Mouse (Mus musculus) embryonic facial prominence, embryonic 14.5 days (tissue): ENCODE results near the gene Spata1. TPM values are rescaled to one million over a fixed set of nuclear protein-coding genes. Genes with fewer than 3 reads are reported as not detected.

Experiments used
- ATAC-seq: fragments of 200-750 bp; cut with Nextera tagmentation; 2 replicates; pipeline ENCODE4 v1.8.0; 2017; ENCODE audit warnings: low read depth, moderate number of reproducible peaks, moderate TSS enrichment
- DNase-seq: peaks from one replicate; pipeline ENCODE4 v3.0.0-alpha.2; 2015; ENCODE audit warnings: low spot score
- H3K27ac ChIP-seq: fragments of 300-500 bp; sonication (generic); replicated peaks from 2 replicates; pipeline ENCODE4 v1.5.1; 2014; ENCODE audit warnings: low read depth, mild to moderate bottlenecking, low read length, moderate library complexity
- H3K27me3 ChIP-seq: fragments of 300-500 bp; sonication (generic); replicated peaks from 2 replicates; pipeline ENCODE4 v1.6.1; 2014; ENCODE audit warnings: low read length; ENCODE audit not compliant: control insufficient read depth, insufficient read depth
- H3K36me3 ChIP-seq: fragments of 300-500 bp; sonication (generic); 2 replicates; pipeline ENCODE4 v1.6.1; 2014; ENCODE audit warnings: low read length, mixed read lengths; ENCODE audit not compliant: control insufficient read depth, insufficient read depth
- H3K4me1 ChIP-seq: fragments of 300-500 bp; sonication (generic); 2 replicates; pipeline ENCODE4 v1.6.1; 2014; ENCODE audit warnings: antibody characterized with exemption, low read length; ENCODE audit not compliant: control insufficient read depth, insufficient read depth
- H3K4me2 ChIP-seq: fragments of 300-500 bp; sonication (generic); 2 replicates; pipeline ENCODE4 v1.6.1; 2014; ENCODE audit warnings: low read depth, mild to moderate bottlenecking, low read length, moderate library complexity, mixed read lengths
- H3K4me3 ChIP-seq: fragments of 300-500 bp; sonication (generic); 2 replicates; pipeline ENCODE4 v1.5.1; 2014; ENCODE audit warnings: low read depth, mild to moderate bottlenecking, low read length
- H3K9ac ChIP-seq: fragments of 300-500 bp; sonication (generic); 2 replicates; pipeline ENCODE4 v1.6.1; 2014; ENCODE audit warnings: low read depth, mild to moderate bottlenecking, low read length, moderate library complexity, mixed read lengths
- H3K9me3 ChIP-seq: fragments of 300-500 bp; sonication (generic); 2 replicates; pipeline ENCODE4 v1.6.1; 2016; ENCODE audit warnings: low read length; ENCODE audit not compliant: control insufficient read depth
- WGBS: fragments of 180-500 bp; shearing (Covaris S2); extraction: QIAGEN DNeasy Blood & Tissue Kit; methylation state at CpG from one replicate; pipeline ENCODE4 v1.1.7; 2014; 5-methylcytosine and 5-hydroxymethylcytosine counted together
- polyA plus RNA-seq: library from polyadenylated mRNA; unstranded; fragments of >200 nt; fragmentation: Nextera tagmentation; extraction: Ambion mirVana; gene quantifications from 2 replicates; pipeline ENCODE4 v1.2.1, GENCODE M21; 2014

Gene Spata1
- polyA plus RNA-seq, 1 experiment from 2014 or later, result 6.0 TPM

DNA sequence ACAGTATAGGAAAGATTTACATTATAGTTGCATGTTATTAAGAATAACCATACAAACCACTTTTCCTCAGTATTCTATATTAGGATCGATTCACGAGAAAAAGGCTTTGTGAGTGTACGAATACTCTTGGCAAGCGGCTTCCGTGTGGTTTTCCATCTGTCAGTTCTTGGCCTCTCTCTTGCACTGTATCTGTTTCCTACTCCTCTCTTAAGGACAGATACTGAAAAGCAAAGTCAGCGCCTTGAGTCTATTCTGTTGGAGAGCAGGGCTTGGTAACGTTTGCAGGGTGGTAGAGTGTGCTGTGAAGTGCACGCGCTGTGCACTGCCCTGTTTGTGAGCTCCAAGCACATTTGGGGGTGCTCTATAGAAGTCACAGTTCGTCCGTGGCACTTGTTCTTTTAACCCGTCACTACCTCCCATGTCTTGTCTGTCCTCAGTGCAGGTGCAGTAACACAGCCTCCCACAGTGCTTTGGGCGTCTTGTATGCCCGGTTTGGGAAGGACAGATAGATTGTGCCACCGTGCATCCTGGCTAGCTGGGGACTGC lies 79.5 kb downstream of the Spata1 start:
- Histone ChIP-seq H3K4me1 (no peaks in the 10 kb centered on the region), H3K4me3 (no peak overlapping the region), H3K4me2 (no peak overlapping the region), H3K9ac (no peak overlapping the region), H3K27ac (no peak overlapping the region), H3K27me3 (no peaks in the 10 kb centered on the region), H3K9me3 (no peaks in the 10 kb centered on the region), H3K36me3 (peaks cover 48% of the 10 kb centered on the region)
- 90% methylated on average over 15 of the region's 15 CpGs for WGBS
- no peak for ATAC-seq
- no peak for DNase-seq

DNA sequence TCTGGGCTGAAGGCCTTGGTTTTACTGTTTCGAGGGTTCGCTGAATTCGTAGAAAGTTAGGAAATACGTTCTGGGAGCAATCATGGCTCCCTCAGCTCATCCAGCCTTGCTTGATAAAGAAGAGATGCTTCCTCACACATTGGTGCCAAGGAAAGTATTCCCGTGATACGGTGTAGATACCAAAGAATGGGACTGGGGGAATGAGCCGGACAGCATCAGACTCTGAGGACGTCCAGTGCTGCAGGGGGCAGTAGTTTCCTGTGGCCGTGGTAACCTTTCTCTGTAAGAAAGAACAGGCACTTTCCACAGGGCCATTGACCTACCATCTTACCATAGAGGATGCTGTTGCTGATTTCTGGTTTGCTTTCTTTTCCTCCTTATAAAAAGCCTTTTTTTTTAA lies 80.0 kb downstream of the Spata1 start:
- ATAC-seq (no peak), DNase-seq (no peak)
- Histone ChIP-seq H3K36me3 (peaks cover 48% of the 10 kb centered on the region), H3K9me3 (no peaks in the 10 kb centered on the region), H3K27me3 (no peaks in the 10 kb centered on the region), H3K4me1 (no peaks in the 10 kb centered on the region), H3K9ac (no peak overlapping the region), H3K4me2 (no peak overlapping the region), H3K4me3 (no peak overlapping the region), H3K27ac (no peak overlapping the region)
- WGBS, result 90% methylated on average over 9 of the region's 9 CpGs

DNA sequence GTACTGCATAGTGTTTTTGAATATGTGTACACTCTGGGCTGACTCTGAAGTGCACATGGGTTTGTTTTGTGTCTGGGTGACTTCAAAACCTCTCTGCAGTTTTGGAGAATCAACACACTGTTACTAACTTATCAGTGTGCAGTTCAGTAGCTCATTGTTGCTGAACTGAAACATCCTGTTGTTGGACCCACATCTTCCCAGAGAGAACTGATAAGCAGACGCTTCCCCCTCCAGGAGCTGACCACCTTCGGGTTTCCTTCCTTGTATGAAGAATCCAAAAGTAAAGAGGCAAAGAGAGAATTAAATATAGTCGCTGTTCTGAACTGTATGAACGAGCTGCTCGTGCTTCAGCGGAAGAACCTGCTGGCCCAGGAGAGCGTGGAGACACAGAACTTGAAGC lies 80.7 kb downstream of the Spata1 start:
- H3K9ac ChIP-seq, result no peak overlapping the region
- WGBS, result 91% methylated on average over 7 of the region's 7 CpGs
- H3K27me3 ChIP-seq, result no peaks in the 10 kb centered on the region
- H3K36me3 ChIP-seq, result peaks cover 48% of the 10 kb centered on the region
- ATAC-seq, result no peak
- no peaks in the 10 kb centered on the region for H3K9me3 ChIP-seq
- H3K4me2 ChIP-seq, result no peak overlapping the region
- no peak overlapping the region for H3K4me3 ChIP-seq
- H3K27ac ChIP-seq, result no peak overlapping the region
- DNase-seq, result no peak
- no peaks in the 10 kb centered on the region for H3K4me1 ChIP-seq

DNA sequence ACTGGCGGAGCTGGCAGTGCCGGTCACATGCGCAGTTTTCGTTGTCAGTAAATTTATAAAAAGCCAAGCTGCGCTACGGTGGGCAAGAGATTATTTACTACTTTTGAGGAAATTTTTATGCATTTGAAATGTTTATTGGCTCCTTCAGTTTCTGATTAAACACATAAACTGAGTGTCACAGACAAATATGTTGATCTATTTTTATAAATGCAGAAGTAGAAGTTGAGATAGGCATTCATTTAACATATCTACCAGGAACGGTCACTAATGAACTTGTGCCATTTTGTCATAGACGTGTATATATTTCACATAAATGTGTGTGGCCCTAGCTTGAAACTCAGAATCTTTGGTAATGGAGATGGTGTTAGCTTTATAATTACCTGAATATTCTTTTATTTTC lies 81.7 kb downstream of the Spata1 start:
- 95% methylated on average over 8 of the region's 8 CpGs for WGBS
- H3K27me3 ChIP-seq, result no peaks in the 10 kb centered on the region
- H3K9me3 ChIP-seq, result no peaks in the 10 kb centered on the region
- no peak overlapping the region for H3K27ac ChIP-seq
- H3K4me3 ChIP-seq, result no peak overlapping the region
- no peak overlapping the region for H3K9ac ChIP-seq
- H3K4me1 ChIP-seq, result no peaks in the 10 kb centered on the region
- H3K4me2 ChIP-seq, result no peak overlapping the region
- peaks cover 39% of the 10 kb centered on the region for H3K36me3 ChIP-seq
- no peak for DNase-seq
- ATAC-seq, result no peak

DNA sequence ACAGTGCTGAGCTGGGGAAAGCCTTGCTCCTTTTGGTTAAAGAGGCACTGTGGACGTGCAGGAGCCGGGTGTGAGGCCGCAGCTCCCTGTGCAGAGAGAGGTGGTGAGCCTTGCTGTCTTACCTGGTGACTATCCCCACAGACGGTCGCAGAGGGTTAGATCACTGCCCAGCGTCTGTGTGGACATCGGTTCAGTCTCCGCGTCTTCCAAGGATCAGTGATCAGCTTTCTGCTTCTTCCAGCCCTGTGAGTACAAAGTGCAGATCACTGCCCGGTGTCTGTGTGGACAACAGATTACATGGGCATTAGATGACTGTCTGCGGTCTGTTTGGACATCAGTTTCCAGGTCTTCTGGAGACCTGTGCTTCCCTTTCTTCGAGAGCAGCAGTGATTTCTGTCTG lies 85.0 kb downstream of the Spata1 start:
- Histone ChIP-seq H3K4me1 (no peaks in the 10 kb centered on the region), H3K36me3 (peaks cover 14% of the 10 kb centered on the region; the same call in 1 of the 2 replicates), H3K4me2 (no peak overlapping the region), H3K9ac (no peak overlapping the region), H3K27me3 (no peaks in the 10 kb centered on the region), H3K27ac (no peak overlapping the region), H3K9me3 (no peaks in the 10 kb centered on the region), H3K4me3 (no peak overlapping the region)
- ATAC-seq (no peak), DNase-seq (no peak)
- WGBS, result 89% methylated on average over 12 of the region's 12 CpGs

DNA sequence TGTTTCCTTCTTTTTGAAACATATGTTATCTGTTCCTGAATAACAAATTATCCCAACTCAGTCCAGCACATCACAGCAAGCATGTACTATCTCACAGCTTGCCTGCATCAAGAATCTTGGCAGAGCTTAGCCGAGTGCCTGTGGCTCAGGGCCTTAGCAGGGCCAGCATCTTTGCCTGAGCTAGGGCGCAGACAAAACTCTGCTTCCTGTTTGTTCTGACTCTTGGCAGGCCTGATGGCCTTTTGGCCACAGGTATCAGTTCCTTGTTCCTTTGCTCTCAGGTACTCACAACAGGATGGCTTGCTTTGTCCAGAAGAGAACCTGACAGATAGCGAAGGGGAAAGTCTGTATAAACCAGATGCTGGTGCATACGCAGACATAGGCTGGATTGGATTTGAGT lies 85.6 kb downstream of the Spata1 start:
- ATAC-seq (no peak), DNase-seq (no peak)
- Histone ChIP-seq H3K4me2 (no peak overlapping the region), H3K27me3 (no peaks in the 10 kb centered on the region), H3K36me3 (peaks cover 8% of the 10 kb centered on the region; the same call in 1 of the 2 replicates), H3K27ac (no peak overlapping the region), H3K9ac (no peak overlapping the region), H3K4me3 (no peak overlapping the region), H3K9me3 (no peaks in the 10 kb centered on the region), H3K4me1 (no peaks in the 10 kb centered on the region)
- WGBS, result 83% methylated on average over 4 of the region's 4 CpGs

DNA sequence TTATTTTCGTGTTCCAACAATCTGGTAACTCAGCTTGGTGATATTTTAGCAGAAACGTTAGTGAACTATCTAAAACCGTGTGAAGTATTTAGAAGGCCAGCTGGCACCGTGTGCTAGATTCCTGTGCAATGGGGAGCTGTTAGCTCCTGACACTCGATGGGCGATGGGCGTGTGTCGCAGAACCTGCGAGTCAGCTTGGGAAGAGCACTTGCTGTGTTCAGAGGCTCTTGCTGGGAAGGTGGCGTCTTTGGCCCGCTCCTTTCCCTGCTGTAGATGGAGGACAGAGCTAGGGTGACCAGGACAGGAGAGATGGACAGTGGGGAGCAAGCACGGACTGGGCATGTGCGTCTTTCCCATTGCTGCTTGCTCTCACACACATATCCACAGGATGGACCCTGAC lies 86.5 kb downstream of the Spata1 start:
- WGBS, result 90% methylated on average over 13 of the region's 13 CpGs
- DNase-seq (no peak), ATAC-seq (no peak)
- no peak overlapping the region for H3K27ac ChIP-seq
- H3K9ac ChIP-seq, result no peak overlapping the region
- no peaks in the 10 kb centered on the region for H3K9me3 ChIP-seq
- H3K36me3 ChIP-seq, result no peaks in the 10 kb centered on the region
- H3K4me1 ChIP-seq, result no peaks in the 10 kb centered on the region
- no peaks in the 10 kb centered on the region for H3K27me3 ChIP-seq
- no peak overlapping the region for H3K4me2 ChIP-seq
- H3K4me3 ChIP-seq, result no peak overlapping the region

DNA sequence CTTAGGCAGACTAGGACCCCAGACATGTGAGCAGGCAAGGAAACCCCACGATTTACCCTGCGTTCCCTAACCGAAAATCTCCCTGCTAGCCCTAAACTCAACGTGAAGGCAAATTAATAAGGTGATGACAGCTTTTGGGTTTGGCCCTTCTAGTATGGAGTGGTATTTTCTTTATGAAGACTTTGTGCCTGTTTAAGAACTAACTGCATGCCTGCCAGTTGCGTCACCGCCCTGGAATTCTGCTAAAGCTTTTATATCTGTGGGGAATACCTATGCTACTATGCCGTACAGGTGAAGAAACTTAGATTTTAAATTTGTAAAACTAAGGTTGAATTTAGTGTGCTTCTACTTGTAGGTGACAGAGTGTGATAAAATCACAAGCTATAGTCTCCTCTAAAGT lies 87.1 kb downstream of the Spata1 start:
- Histone ChIP-seq H3K4me2 (no peak overlapping the region), H3K4me1 (no peaks in the 10 kb centered on the region), H3K9ac (no peak overlapping the region), H3K9me3 (no peaks in the 10 kb centered on the region), H3K27me3 (no peaks in the 10 kb centered on the region), H3K4me3 (no peak overlapping the region), H3K36me3 (no peaks in the 10 kb centered on the region), H3K27ac (no peak overlapping the region)
- DNase-seq (no peak), ATAC-seq (no peak)
- WGBS, result 83% methylated on average over 7 of the region's 7 CpGs

DNA sequence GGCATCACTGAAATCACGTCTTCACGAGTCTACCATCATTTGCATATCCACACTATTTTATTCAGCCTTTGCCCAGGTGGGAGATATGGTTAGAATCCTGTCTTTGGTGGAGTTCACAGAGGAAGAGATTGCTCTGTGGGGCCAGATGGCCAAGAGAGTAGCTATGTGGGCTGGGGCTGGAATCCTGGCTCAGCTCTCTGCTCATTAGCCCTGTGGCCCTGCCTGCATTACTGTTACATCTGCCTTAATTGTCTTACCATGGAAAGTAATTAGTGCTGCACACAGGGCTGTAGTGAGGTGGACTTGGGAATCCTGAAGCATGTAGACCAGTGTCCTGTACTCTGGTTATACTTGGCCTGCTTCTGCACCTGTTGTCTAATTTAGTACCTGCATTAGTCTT lies 87.5 kb downstream of the Spata1 start:
- ATAC-seq (peak; percentile 19; the same call in 1 of the 2 replicates), DNase-seq (no peak)
- Histone ChIP-seq H3K4me3 (no peak overlapping the region), H3K9ac (no peak overlapping the region), H3K27ac (no peak overlapping the region), H3K9me3 (no peaks in the 10 kb centered on the region), H3K27me3 (no peaks in the 10 kb centered on the region), H3K4me2 (no peak overlapping the region), H3K4me1 (no peaks in the 10 kb centered on the region), H3K36me3 (no peaks in the 10 kb centered on the region)
- 81% methylated on average over 2 of the region's 2 CpGs for WGBS
